Mouse (Mus musculus): ENCODE data around the gene Naglu. TPM values are rescaled to one million over a fixed set of nuclear protein-coding genes. Genes with fewer than 3 reads are reported as not detected.

Naglu gene
- total and polyA plus RNA-seq, 2 experiments = 22.1 to 38.8 TPM

DNA sequence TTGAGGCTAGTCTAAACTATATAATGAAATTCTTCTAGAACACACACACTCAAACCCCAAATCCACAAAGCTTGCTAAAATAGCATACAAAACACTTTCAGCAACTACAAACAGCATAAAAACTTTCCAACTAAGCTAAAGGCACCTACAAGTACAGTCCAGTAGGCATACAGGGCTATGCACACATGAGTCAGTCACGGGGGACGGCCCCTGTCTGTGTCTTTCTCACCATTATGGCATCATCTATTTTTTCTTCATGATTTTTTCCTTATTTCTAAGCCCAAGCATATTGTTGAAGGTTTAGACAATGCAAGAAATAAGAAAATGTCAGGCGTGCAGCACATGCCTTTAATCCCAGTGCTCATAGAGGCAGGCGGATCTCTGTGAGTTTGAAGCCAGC is 41.4 kb downstream of the Naglu start:
- no peak for TF ChIP-seq POLR2A (IDR thresholded peaks at IDR 0.05; ENCODE audit: extremely low read depth, insufficient read depth, low read length)
- H3K4me3 ChIP-seq (ENCODE audit: insufficient read depth, low read depth, low read length) = no peak overlapping the region
- 87% methylated on average over 4 of the region's 4 CpGs for WGBS
- H3K27me3 ChIP-seq (ENCODE audit: control insufficient read depth, insufficient read depth, low read length) = no peaks in the 10 kb centered on the region
- H3K79me2 ChIP-seq (ENCODE audit: control insufficient read depth, insufficient read depth, low read length) = peaks cover 43% of the 10 kb centered on the region; the same call in 1 of the 2 replicates
- no peak for DNase-seq (ENCODE audit: extremely low read depth, low read depth, low spot score)
- H3K9ac ChIP-seq (ENCODE audit: low read depth, low read length) = no peak overlapping the region
- peaks cover 5% of the 10 kb centered on the region; the same call in 1 of the 2 replicates for H3K36me3 ChIP-seq (ENCODE audit: control insufficient read depth, insufficient read depth, low read length)
- H3K4me1 ChIP-seq (ENCODE audit: control insufficient read depth, insufficient read depth, low read length) = peaks cover 13% of the 10 kb centered on the region
- no peak overlapping the region for H3K27ac ChIP-seq (replicated peaks; ENCODE audit: insufficient read depth, low read depth, low read length)

GRCm38 (mm10) chr11:101112186-101112585 is 42.4 kb downstream of the Naglu start:
- no peaks in the 10 kb centered on the region for H3K27me3 ChIP-seq (ENCODE audit: control insufficient read depth, insufficient read depth, low read length)
- DNase-seq (ENCODE audit: extremely low read depth, low read depth, low spot score) = no peak
- H3K36me3 ChIP-seq (ENCODE audit: control insufficient read depth, insufficient read depth, low read length) = peaks cover 5% of the 10 kb centered on the region; the same call in 1 of the 2 replicates
- TF ChIP-seq POLR2A (IDR thresholded peaks at IDR 0.05; ENCODE audit: extremely low read depth, insufficient read depth, low read length) (no peak), CTCF (IDR thresholded peaks at IDR 0.05; ENCODE audit: low read depth, low read length) (no peak)
- H3K9ac ChIP-seq (ENCODE audit: low read depth, low read length) = no peak overlapping the region
- no peak overlapping the region for H3K27ac ChIP-seq (replicated peaks; ENCODE audit: insufficient read depth, low read depth, low read length)
- H3K79me2 ChIP-seq (ENCODE audit: control insufficient read depth, insufficient read depth, low read length) = peaks cover 46% of the 10 kb centered on the region; the same call in 1 of the 2 replicates
- H3K4me3 ChIP-seq (ENCODE audit: insufficient read depth, low read depth, low read length) = no peak overlapping the region
- H3K4me1 ChIP-seq (ENCODE audit: control insufficient read depth, insufficient read depth, low read length) = peaks cover 13% of the 10 kb centered on the region
- 92% methylated on average over 3 of the region's 3 CpGs for WGBS

GRCm38 (mm10) chr11:101115564-101115963 is 45.8 kb downstream of the Naglu start:
- TF ChIP-seq CTCF (IDR thresholded peaks at IDR 0.05; ENCODE audit: low read depth, low read length) (no peak), POLR2A (IDR thresholded peaks at IDR 0.05; ENCODE audit: extremely low read depth, insufficient read depth, low read length) (no peak)
- Histone ChIP-seq H3K9ac (ENCODE audit: low read depth, low read length) (no peak overlapping the region), H3K27me3 (ENCODE audit: control insufficient read depth, insufficient read depth, low read length) (no peaks in the 10 kb centered on the region), H3K27ac (replicated peaks; ENCODE audit: insufficient read depth, low read depth, low read length) (no peak overlapping the region), H3K4me1 (ENCODE audit: control insufficient read depth, insufficient read depth, low read length) (peaks cover 15% of the 10 kb centered on the region), H3K79me2 (ENCODE audit: control insufficient read depth, insufficient read depth, low read length) (peaks cover 44% of the 10 kb centered on the region), H3K4me3 (ENCODE audit: insufficient read depth, low read depth, low read length) (no peak overlapping the region), H3K36me3 (ENCODE audit: control insufficient read depth, insufficient read depth, low read length) (peaks cover 5% of the 10 kb centered on the region; the same call in 1 of the 2 replicates)
- 61% methylated on average over 2 of the region's 2 CpGs for WGBS
- DNase-seq (ENCODE audit: extremely low read depth, low read depth, low spot score) = no peak

DNA sequence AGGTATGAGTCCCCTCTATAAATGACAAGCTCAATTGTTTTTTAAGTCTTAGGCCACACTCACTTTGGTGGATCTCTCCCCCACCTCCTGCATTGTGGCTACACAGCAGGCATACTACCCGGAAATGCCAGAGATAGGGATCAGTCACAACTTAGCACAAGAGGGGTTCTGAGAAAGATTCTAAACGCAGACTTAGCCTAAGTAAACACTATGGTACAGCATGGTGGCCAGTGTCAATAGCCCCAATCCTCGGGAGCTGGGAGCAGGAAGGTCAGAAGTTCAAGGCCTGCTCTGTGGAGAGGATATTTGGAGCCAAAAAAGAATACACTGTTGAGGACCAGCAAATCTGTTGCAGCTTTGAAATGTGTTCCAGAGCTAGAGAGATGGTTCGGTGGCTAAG is 48.3 kb downstream of the Naglu start:
- TF ChIP-seq POLR2A (IDR thresholded peaks at IDR 0.05; ENCODE audit: extremely low read depth, insufficient read depth, low read length) (no peak), CTCF (IDR thresholded peaks at IDR 0.05; ENCODE audit: low read depth, low read length) (no peak)
- peak; percentile 74 for DNase-seq (ENCODE audit: extremely low read depth, low read depth, low spot score)
- Histone ChIP-seq H3K36me3 (ENCODE audit: control insufficient read depth, insufficient read depth, low read length) (peaks cover 2% of the 10 kb centered on the region), H3K27me3 (ENCODE audit: control insufficient read depth, insufficient read depth, low read length) (no peaks in the 10 kb centered on the region), H3K79me2 (ENCODE audit: control insufficient read depth, insufficient read depth, low read length) (peaks cover 29% of the 10 kb centered on the region), H3K4me3 (ENCODE audit: insufficient read depth, low read depth, low read length) (0 out of 2 replicates have a peak overlapping the region, but pooled peaks have one; percentile 0), H3K4me1 (ENCODE audit: control insufficient read depth, insufficient read depth, low read length) (peaks cover 16% of the 10 kb centered on the region), H3K27ac (replicated peaks; ENCODE audit: insufficient read depth, low read depth, low read length) (peak overlapping the region; percentile 45), H3K9ac (ENCODE audit: low read depth, low read length) (no peak overlapping the region; the same call in 1 of the 2 replicates)
- 1% methylated on average over 4 of the region's 4 CpGs for WGBS

DNA sequence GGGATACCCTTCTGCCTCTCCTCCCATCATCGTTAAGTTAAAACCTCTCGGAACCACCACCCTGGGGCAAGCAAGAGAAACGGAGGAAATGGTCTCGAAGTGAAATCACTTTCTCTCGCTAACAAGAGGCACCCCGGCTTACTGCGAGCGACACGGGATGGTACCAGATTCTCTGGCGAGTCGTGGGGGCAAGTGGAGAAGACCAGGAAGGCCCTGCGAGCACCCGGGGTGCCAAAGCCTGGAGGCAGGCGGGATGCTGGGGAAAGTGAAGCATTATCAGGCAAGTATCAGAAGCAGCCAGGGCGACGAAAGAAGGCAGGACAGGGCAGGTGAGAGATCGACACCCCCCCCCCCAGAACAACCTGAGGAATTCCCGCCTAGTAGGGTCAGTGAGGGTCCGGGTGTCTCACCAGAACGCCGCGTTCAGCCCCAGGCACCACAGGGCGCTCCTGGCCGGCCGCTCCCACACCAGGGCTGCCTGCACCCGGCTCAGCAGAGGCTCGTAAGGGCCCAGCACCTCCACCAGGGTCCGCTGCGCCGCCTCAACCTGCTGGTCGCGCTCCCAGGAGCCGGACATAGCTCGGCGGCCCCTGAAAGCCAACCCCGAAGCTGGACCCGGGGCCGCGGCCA is 49.4 kb downstream of the Naglu start:
- H3K27ac ChIP-seq (replicated peaks; ENCODE audit: insufficient read depth, low read depth, low read length) = peak overlapping the region; percentile 81
- TF ChIP-seq CTCF (IDR thresholded peaks at IDR 0.05; ENCODE audit: low read depth, low read length) (no peak), POLR2A (IDR thresholded peaks at IDR 0.05; ENCODE audit: extremely low read depth, insufficient read depth, low read length) (no peak)
- no peaks in the 10 kb centered on the region for H3K27me3 ChIP-seq (ENCODE audit: control insufficient read depth, insufficient read depth, low read length)
- H3K36me3 ChIP-seq (ENCODE audit: control insufficient read depth, insufficient read depth, low read length) = peaks cover 7% of the 10 kb centered on the region
- H3K4me1 ChIP-seq (ENCODE audit: control insufficient read depth, insufficient read depth, low read length) = peaks cover 14% of the 10 kb centered on the region
- under 1% methylated on average over 37 of the region's 39 CpGs for WGBS
- DNase-seq (ENCODE audit: extremely low read depth, low read depth, low spot score) = no peak
- H3K79me2 ChIP-seq (ENCODE audit: control insufficient read depth, insufficient read depth, low read length) = peaks cover 26% of the 10 kb centered on the region
- peak overlapping the region; percentile 87 for H3K4me3 ChIP-seq (ENCODE audit: insufficient read depth, low read depth, low read length)
- H3K9ac ChIP-seq (ENCODE audit: low read depth, low read length) = peak overlapping the region; percentile 90

Data from liver, adult 2 months (tissue).